Mouse (Mus musculus): ENCODE measurements around the gene Cd2bp2.
A peak's percentile ranks its signal among the peaks of the same experiment; 100 is the strongest.

Cd2bp2 gene

DNA sequence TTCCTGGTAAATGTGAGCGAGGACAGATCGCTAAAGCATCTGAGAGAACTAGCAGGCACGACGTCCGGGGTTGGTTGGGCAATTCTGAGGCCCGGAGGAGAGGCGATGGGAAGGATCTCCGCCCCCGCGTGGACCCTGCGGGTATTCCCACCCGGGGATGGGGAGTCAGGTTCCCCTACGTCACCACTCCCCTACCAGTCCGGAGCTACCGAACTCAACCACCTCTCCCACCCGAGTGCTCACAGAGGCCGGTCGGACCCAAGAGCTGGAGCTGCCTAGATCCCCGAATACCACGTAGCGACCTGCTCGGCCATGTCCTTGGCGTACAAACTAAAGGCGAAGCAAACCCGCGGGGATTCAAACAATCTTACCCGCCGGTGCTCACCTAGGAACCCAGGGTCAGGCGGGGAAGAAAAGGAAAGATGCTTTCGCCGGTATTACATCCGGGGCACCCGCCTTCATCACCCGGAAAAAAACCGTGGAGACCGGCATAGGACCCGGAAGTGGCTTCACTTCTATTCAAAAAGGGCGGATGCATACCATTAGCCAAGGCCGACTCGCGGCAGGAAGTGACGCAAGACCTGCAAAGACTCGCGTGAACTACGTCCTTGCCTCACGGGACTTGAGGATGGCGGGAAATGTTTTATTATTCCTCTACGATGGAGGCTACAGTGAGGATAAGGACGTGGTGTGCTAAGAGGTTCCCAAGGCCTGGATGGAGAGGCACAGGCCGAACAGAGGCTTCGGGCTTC is at the start of gene Cd2bp2:
Gene Cd2bp2, minus strand, starts transcription at position 507 of the 752 bp plus-strand sequence.
- DNase-seq (ENCODE audit: low spot score in 2 of 2): peak; percentile 92 to 94

DNA sequence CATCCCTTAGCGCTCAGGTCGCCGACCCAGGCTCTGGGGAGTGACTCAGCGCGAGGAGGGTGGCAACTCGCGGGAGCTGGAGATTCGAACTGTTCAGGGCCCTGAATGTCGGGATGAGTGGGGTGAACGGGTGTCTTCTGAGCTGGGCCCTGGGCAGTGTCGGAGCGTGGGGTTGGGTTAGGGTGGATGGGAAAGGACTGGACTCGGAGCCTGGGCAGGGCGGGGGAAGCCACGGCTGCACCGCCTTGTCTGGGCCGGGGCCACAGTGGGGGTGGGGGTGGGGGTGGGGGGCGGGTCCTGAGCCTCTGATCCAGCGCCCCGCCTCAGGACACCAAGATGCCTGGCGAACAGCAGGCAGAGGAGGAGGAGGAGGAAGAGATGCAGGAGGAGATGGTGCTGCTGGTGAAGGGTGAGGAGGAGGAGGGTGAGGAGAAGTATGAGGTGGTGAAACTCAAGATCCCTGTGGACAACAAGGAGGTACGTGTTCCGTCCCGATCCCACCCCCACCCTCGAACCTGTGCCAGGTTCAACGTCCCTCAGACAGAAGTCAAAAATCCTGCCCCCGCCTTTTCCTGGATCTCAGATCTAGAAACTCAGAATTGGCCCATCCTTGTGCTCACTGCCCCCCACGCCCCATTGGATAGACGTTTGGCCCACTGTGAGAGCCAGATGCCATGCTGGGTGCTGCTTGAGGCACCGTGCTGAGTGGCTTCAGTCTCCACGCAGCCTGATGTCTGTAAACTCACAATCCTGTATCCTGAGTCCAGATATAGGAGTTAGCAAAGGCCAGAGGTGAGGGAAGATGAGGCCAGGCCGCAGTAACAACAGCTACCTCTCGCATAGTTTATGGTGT is 49.0 kb upstream of the Cd2bp2 start:
- no peak for DNase-seq (ENCODE audit: low spot score in 2 of 2)

DNA sequence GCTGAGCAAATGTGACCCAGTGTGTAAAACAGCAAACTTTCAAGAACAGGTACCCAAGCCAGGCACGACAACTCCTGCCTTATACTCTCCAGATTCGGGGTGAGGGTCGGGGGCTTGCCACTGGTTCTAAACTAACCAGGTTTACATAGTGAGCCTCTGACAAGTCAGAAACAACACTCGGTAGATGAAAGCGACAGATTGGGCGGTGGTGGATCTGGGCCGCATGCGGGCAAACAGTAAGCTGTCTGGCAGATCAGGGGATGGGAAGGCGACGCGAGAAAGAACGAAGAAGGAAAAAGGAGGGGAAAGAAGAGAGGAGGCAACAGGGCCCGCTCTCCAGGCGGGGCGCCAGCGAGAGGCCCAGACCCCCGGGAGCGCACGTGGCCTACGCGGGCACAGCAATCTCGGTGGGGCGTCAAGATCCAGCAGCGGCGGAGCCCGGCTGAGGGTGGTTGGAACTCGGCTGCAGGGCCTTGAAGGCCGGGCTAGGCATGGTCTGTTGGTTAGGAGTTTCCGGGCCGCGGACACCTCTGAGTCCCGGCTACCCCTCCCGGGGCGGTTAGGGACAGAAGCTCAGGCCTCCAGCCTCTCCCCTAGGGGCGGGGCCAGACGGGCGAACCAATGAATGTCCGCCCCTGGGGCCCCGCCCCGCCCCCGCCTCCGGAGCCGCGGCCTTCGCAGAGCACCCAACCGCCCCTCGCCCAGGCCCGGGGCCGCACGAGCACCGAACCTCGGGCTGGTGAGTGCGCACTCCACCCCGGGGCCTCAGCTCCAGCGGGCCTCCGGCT is 48.2 kb upstream of the Cd2bp2 start, which contains the start of gene Zfp771:
Gene Zfp771, plus strand, starts transcription at position 405 of the 788 bp plus-strand sequence.
- peak; percentile 94 to 96 for DNase-seq (ENCODE audit: low spot score in 2 of 2)

DNA sequence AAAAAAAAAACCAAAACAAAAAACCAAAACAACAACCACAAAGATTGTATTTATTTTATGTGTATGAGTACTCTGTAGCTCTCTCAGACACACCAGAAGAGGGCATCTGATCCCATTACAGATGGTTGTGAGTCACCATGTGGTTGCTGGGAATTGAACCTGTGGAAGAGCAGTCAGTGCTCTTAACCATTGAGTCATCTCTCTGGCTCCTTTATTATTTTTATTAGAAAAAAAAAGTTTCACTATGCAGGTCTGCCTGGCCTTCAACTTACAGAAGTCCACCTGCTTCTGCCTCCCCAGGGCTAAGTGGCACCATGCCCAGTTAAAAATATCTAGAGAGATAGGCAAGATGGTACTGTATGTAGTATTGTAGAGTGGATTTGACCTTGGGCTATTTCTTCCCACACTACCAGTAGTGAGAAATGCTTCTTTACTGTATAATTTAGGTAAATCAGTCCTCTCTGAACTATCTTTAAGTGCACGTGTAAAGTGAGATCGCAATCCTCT is 47.6 kb upstream of the Cd2bp2 start:
- DNase-seq (ENCODE audit: low spot score in 2 of 2): no peak

DNA sequence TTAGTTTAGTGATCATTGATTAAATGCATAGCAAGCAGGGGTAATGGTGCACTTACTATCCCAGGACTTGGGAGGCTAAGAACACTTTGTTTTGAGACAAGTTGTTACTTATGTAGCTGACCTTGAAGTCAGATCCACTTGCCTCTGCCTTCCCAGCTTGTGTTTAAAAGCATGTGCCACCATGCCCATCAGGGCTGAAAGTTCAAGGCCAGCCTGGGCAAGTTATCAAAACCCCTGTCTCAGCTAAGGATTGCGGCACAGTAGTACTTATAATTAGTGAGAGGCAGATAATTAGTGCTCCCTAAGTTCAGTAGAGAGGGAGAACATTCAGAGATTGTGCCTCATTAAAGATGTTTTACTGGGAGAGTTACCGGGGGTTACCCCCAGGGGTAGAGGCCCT is 38.9 kb upstream of the Cd2bp2 start:
- DNase-seq (ENCODE audit: low spot score in 2 of 2): no peak

DNA sequence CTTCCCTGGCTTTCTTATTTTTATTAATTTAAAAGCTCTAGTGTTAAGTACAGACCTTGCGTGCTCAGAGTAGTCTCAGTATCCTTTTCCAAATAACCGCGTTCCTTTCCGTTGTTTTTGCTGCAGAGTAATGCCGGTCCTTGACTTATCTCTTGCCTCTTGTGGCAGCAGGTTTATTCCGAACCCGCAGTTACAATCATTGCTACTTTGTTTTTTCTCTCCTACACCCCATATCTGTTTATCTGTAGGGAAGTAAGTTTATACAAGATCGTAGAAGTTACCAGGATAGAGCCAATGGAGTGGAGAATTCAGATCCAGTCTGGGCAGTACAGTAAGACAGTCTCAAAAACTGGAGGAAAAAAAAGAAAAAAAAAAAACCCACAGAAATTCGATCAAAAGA is 37.9 kb upstream of the Cd2bp2 start:
- DNase-seq (ENCODE audit: low spot score in 2 of 2): no peak

DNA sequence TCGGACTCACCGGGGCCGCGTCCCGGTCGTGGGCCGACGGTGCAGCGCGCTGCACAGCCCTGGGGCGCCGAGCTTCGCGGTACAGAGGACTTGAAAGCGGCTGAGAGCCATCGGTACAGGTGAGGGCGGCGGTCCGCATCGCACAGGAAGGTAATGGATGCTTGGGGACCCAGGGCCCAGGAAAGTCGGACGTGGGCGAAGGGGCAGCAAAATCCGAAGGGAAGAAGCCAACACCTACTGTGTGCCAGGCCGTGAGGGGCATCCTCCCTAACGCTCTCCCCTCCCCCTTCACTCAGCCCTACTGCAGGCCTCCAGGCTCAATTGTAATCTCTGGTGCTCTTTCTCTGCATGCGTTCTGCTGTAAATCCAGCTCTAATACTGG is 37.5 kb upstream of the Cd2bp2 start:
- no peak for DNase-seq (ENCODE audit: low spot score in 2 of 2)

DNA sequence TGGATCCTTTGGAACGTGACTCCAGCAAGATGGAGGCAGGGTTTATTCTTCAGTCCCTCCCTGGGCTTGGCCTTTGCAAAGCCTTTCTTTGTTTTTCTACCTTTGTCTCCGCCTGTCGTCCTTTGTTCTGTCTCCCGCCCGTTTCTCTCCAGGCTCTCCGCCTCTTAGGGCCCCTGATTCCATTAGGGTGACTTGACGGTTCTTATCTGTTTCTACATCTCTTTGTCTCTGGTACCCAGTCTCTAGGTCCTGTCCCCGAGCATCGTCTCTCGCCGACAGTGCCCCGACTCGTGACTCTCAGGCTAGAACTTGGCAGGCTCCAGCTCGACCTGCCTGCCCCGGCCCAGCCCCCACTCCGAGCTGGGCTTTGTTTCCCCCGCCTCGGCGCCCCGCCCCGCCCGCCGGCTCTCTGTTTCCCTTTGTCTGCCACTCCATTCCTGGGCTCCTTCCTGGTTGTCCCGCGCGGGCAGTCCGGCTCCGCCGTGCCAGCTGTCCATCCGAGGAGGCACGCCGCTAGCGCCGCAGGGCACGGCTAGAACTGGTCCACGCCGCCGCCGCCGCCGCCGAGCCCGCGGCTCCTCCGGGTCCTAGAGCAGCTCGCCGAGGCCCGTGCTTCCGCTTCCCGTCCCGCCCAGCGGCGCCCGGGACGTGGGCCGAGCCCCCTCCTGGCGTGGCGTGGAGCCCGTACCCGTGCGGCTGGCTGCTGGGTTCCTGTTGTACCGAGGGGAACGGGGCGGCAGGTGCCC is 36.9 kb upstream of the Cd2bp2 start, which contains the start of the genes Zfp553 and Sept1:
Gene Zfp553, plus strand, starts transcription at position 440 of the 746 bp plus-strand sequence.
Gene Sept1, minus strand, starts transcription at position 509 of the 746 bp plus-strand sequence.
- DNase-seq (ENCODE audit: low spot score in 2 of 2): peak; percentile 78 to 91

DNA sequence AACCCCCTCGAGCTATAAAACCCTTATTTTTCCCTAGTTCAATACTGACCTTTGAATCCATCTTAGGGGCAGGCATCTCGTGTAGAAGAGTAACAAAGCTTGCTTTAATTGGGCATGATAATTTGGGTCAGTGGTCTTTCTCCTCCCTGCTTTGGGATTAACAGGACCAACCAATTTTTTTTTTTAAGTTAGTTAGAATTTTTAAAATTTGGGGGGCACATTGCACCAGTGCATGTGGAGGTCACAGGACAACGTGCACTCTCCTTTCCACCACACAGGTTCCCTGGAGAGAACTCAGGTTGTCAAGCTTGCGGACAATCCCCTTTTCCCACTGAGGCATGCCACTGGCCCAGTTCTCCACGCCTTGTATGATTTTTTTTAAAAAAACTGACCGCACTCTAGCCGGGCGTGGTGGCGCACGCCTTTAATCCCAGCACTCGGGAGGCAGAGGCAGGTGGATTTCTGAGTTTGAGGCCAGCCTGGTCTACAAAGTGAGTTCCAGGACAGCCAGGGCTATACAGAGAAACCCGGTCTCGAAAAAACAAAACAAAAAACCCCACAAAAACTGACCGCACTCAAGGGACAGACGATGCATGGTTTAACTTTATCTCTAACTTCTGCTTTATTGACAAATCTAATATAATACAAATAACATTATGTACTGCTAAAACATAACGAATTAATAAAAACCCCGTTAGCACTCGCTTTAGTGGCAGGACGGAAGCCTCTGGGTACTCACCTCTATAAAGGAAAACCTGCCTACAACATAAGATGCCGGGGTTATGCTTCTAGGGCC is 36.2 kb upstream of the Cd2bp2 start:
- no peak for DNase-seq (ENCODE audit: low spot score in 2 of 2)

DNA sequence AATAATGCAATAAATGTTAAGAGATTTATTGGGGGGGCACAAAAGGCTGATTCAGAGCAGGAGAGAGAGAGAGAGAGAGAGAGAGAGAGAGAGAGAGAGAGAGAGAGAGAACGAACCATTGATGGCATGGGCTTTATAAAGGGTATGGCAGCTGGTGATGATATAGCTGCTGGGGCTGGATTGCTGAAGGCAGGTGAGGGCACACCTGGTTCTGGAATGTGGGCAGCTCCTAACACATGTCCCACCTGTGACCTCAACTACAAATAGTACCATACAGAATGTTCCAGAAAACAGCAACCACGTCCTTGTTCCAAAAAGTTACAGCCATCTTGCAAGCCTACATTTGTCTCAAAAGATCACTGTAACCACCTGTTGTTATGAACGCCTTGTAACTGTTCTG is 35.5 kb upstream of the Cd2bp2 start:
- no peak for DNase-seq (ENCODE audit: low spot score in 2 of 2)

DNA sequence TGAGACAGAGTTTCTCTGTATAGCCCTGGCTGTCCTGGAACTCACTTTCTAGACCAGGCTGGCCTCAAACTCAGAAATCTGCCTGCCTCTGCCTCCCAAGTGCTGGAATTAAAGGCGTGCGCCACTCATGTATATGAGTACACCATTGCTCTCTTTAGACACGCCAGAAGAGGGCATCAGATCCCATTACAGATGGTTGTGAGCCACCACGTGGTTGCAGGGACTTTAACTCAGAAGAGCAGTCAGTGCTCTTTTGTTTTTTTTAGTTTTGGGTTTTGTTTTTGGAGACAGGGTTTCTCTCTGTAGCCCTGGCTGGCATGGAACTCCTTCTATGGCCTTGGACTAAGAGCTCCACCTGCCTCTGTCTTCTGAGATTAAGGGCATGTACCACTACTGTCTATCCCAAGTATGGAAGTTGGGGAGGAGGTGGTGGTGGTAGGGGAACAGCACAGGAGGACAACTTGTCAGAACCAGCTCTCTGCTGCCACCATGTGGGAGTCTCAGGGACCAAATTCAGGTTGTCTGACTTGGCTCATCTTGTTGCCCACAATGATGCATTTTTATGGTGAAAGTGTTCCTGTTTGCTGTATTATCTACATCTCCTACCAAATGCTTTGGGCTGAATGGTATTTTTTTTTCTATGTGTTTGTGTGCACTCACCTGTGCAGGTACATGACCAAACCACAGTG is 32.9 kb upstream of the Cd2bp2 start:
- DNase-seq (ENCODE audit: low spot score in 2 of 2): peak; percentile 89 to 95

DNA sequence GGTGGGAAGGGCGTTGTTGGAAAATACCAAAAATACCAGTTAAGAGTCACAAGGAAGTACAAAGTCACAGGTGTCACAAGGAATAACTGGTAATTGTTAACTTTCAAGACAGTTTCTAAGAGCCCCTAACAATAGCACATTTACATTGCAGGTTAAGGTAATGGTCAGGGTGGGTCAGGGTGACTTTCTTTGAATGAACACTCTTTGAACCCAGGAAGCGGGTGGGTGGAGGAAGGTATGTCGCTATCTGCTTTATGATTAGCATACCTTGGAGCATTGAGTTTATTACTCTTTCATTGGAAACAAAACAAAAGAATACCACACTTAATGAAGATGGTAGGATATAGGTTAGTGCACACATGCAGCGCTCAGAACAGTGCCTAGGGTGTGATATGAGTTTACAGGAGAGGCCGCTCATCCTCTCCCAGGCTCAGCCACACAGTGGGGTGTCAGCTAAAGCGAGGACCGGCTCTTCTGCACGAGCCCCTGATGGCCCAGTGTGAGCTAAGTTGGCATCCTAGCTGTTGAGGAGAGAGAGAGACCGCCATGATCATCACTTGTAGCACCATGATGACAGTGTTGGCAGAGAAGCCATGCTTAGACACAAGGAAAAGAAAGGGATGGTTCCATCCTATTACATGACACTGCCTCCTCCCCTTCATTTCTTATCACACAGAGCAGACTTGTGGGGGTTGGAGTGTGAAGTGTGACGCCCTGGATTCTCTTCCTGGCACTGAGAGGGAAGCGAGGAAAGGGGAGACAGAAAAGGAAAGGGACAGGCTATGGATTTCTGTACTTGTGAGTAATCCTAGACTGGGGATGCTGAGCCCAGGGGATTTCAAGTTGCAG is 29.5 kb upstream of the Cd2bp2 start:
- no peak for DNase-seq (ENCODE audit: low spot score in 2 of 2)

DNA sequence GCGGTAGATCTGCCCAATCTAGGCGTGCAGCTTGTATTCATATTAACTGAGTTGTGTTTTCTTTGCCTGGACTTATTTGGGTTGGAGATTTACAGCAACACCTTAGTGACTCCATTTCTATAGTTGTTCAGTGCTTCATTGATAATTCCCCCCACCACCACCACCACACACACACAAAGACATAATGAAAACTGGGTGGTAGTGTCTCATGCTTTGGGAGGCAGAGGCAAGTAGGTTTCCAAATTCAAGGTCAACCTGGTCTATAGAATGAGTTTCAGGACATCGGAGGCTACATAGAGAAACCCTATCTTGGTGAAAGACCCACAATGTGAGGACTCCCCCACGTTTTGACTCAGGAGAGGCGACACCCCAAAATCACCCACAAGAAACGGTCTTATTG is 28.8 kb upstream of the Cd2bp2 start:
- DNase-seq (ENCODE audit: low spot score in 2 of 2): no peak

DNA sequence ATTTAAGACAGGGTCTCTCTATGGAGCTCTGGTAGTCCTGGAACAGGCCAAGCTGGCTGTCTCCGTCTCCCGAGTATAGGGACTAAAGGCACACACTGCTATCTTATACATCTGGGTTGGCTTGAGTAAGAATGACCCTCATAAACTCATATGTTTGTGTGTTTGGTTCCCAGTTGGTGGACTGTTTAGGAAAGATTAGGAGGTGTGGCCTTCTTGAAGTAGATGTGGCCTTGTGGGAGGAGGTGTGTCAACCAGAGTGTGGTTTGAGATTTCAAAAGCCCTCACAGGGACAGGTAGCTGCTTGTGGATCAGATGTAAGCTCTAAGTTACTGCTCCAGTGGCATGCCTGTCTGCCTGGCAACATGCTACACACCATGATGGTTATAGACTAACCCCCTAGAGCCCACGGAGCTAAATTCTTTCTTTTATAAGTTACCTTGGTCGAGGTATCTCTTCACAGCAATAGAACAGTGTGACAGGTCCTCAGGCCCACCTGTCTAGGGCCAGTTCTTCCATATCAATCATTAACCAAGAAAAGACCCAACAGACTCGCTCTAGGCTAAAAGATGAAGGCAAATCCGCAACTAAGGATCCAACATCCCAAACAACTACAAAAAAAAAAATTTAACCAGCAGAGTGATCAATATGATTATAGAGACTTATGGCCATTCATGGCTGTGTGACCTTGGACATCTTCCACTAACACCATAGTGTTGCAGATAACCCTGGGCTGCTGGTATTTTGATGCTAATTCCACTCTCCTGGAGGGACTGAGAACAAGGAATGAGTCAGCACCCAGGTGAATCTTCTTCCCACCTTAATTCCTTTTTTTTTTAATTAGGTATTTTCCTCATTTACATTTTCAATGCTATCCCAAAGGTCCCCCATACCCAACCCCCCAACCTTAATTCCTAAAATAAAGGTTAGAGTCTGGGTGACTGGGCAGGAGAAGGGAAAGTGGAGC is 27.9 kb upstream of the Cd2bp2 start:
- no peak for DNase-seq (ENCODE audit: low spot score in 2 of 2)

DNA sequence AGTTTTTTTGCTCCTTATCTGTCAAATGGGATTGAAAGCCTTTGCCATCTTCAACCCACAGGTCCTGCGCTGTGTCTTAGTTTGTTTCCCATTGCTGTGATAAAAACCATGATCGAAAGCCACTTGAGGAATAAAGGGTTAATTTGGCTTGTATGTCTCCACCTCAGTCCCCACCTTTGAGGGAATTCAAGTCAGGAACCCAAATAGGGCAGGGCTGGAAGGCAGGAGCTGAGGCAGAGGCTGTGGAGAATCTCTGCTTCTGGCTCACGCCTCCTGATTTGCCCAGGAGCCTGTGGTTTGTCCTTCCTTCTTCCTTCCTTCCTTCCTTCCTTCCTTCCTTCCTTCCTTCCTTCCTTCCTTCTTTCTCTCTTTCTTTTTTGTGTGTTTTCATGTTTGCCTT is 27.3 kb upstream of the Cd2bp2 start:
- no peak for DNase-seq (ENCODE audit: low spot score in 2 of 2)

DNA sequence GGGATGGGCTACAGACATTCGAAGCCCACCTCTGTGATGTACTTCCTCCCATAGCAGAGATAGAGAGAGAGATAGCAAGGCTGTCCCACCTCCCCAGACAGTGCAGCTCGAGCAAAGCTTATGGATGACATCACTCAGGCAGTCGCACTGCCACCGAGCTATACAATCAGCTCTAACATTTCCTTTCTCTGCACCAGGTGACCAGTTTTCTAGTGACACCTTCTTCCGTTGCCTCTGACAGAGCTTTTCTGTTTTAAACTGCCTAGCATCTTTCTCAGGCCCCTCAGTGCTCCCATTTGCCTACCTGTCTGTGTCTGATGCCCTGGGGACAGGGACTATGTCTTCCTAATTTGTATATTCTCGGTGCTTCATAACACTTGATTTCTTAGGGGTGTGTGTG is 24.6 kb upstream of the Cd2bp2 start:
- no peak for DNase-seq (ENCODE audit: low spot score in 2 of 2)

DNA sequence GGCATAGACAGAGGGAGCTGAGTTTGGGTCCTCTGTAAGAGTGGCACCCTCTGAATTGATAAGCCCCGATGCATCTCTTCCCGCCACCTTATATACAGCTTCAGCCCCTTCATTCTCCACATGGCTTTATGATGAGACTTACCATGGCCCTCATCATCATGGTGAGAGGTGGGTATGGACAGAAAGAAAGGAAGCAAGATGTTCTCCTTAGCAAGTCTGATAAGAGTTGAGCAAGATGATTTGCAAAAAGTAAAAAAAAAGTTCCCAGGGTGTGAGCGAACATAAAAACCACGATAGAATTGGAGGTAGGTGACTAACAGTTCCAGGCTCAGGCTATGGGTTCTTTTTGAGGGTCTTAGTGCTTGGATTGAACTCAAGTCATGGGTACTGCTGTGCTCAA is 22.8 kb upstream of the Cd2bp2 start:
- no peak for DNase-seq (ENCODE audit: low spot score in 2 of 2)
